ENCODE assay signal across 13 mouse cellular contexts in genomic region chr7:126167426-126167825, GRCm38 (mm10). TPM values are rescaled to one million over a fixed set of nuclear protein-coding genes. Genes with fewer than 3 reads are reported as not detected.
DNase-seq lines count a peak whose midpoint lies in the region; ATAC-seq lines count a peak whose summit lies in the region.
"Had no signal": no experiment of that assay in that cellular context is flagged by ENCODE, and none has a peak within 500 bp of the region (broad histone marks: within the 10 kb centered on the region; RNA-seq: fewer than 3 reads in every experiment).

No protein-coding gene starts in this region.

- WGBS in heart, embryonic 12.5 days = 27% methylated on average over 3 of the region's 3 CpGs

- H3K9ac ChIP-seq in heart, embryonic 12.5 days = no peak overlapping the region
- H3K9ac ChIP-seq: midbrain, embryonic 12.5 days had no signal

- no peak for DNase-seq in heart, adult 9 months (ENCODE audit: low spot score in 2 of 2)
- DNase-seq in R1 (ENCODE audit: low read depth, low spot score) = peak; percentile 61
- DNase-seq in kidney, postnatal 25 days = peak; percentile 23 to 44
- no peak for DNase-seq in left cerebral cortex, adult 8-10 months (ENCODE audit: low spot score in 2 of 2)
- no peak for DNase-seq in cerebellum, postnatal 14 days
- DNase-seq: right cerebral cortex, adult 18-20 months; thymus, postnatal 25 days had no signal

- H3K27me3 ChIP-seq in heart, embryonic 12.5 days (replicated peaks) = no peaks in the 10 kb centered on the region
- H3K27me3 ChIP-seq: CH12.LX; midbrain, embryonic 12.5 days had no signal

- ATAC-seq in heart, embryonic 12.5 days (ENCODE audit: insufficient number of reproducible peaks, low FRiP score) = no peak
- ATAC-seq in granulocyte monocyte progenitor cell, adult 5-6 weeks (replicated peaks; ENCODE audit: poor library complexity, severe bottlenecking) = peak; percentile 64
- ATAC-seq in frontal cortex, adult (ENCODE audit: low TSS enrichment) = no peak

- H3K27ac ChIP-seq in heart, embryonic 12.5 days (ENCODE audit: poor library complexity, severe bottlenecking) = peak overlapping the region; percentile 65
- H3K27ac ChIP-seq: forebrain, embryonic 10.5 days; midbrain, embryonic 12.5 days had no signal

- H3K4me2 ChIP-seq in heart, embryonic 12.5 days = no peak overlapping the region
- H3K4me2 ChIP-seq: midbrain, embryonic 12.5 days had no signal

- no peak overlapping the region for H3K4me3 ChIP-seq in heart, embryonic 12.5 days
- H3K4me3 ChIP-seq: forebrain, embryonic 10.5 days; midbrain, embryonic 12.5 days had no signal

- peaks cover 5% of the 10 kb centered on the region; the same call in 1 of the 2 replicates for H3K4me1 ChIP-seq in heart, embryonic 12.5 days (replicated peaks)
- H3K4me1 ChIP-seq: forebrain, embryonic 10.5 days; midbrain, embryonic 12.5 days had no signal

- 0 out of 2 replicates have a peak, but pooled peaks cover 2% of the 10 kb centered on the region for H3K9me3 ChIP-seq in heart, embryonic 12.5 days (replicated peaks)
- H3K9me3 ChIP-seq: forebrain, embryonic 10.5 days; midbrain, embryonic 12.5 days had no signal

- peaks cover 57% of the 10 kb centered on the region for H3K36me3 ChIP-seq in heart, embryonic 12.5 days

RNA-seq across cellular contexts. Expression of gene Xpo6, which starts 32.9 kb away (rescaled TPM):
- polyA plus RNA-seq in heart, embryonic 12.5 days (2016; fragmentation: Nextera tagmentation; extraction: Ambion mirVana) = 44.7 and 48.1 TPM in 2 replicates
- total RNA-seq in granulocyte monocyte progenitor cell, adult 5-6 weeks (2014; fragmentation: Nextera tagmentation) = 143 and 157 TPM in 2 replicates
- total RNA-seq in granulocyte monocyte progenitor cell, adult 5-6 weeks (2017) = 30.7 and 47.1 TPM in 2 replicates
- 100 to 1,000 TPM in 1 of 4 experiments, 10 to 100 TPM in 3; 88.8 to 104 (median 97.5) TPM for total RNA-seq in left cerebral cortex, adult 8-10 months (2022)

Comparison
In these comparisons a context has a peak if more than half of its experiments do, and no peak if none do; other contexts are left out.
1. DNase-seq: peak in R1 (single experiment) and kidney, postnatal 25 days (2 of 2); none in heart, adult 9 months (0 of 2), left cerebral cortex, adult 8-10 months (0 of 2) and cerebellum, postnatal 14 days (0 of 2).